In the genomic region with DNA sequence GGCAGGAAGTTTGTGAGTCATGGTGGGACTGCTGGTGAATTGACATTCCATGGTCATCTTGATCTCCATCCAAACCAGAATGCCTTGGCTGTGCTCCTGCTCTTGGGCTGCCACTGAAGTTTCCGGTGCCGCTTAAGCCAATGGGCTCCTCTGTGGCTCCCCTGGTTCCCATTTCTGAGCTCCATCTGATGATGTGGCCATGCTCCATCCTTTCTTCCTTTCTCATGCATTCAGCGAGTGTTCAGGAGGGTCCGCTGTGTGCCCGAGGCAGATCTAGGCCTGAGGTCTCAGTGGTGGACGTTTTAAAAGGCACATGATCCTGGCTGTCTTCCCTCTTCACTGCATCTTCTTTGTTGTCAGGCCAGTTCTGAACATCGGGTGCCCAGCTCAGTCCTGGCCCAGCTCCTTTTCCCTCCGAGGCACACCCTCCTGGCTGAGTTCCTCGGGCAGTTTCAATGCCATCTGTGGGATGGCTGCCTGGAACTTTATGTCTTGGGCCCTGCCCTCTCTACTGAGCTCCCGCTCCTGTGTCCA, we compare ENCODE assay signal across 8 mouse cellular contexts. TPM values are rescaled to one million over a fixed set of nuclear protein-coding genes. Genes with fewer than 3 reads are reported as not detected.
A peak's percentile ranks its signal among the peaks of the same experiment; 100 is the strongest.
DNase-seq lines count a peak whose midpoint lies in the region; ATAC-seq and TF ChIP-seq lines count a peak whose summit lies in the region.

No protein-coding gene starts in this region.

- no peak for TF ChIP-seq CTCF in cerebellum, adult 2 months (IDR thresholded peaks at IDR 0.05; ENCODE audit: borderline replicate concordance, insufficient read depth, low read depth, low read length)
- TF ChIP-seq CTCF in lung, adult 2 months (IDR thresholded peaks at IDR 0.05; ENCODE audit: insufficient read depth, low read length) = no peak

- H3K4me2 ChIP-seq in midbrain, embryonic 16.5 days (ENCODE audit: low read length) = no peak overlapping the region
- no peak overlapping the region for H3K4me2 ChIP-seq in midbrain, embryonic 14.5 days (ENCODE audit: low read length)

- TF ChIP-seq POLR2A in cerebellum, adult 2 months (IDR thresholded peaks at IDR 0.05; ENCODE audit: borderline replicate concordance, insufficient read depth, low read length) = no peak
- TF ChIP-seq POLR2A in lung, adult 2 months (IDR thresholded peaks at IDR 0.05; ENCODE audit: borderline replicate concordance, extremely low read depth, low read depth, low read length) = no peak

- H3K4me1 ChIP-seq in midbrain, embryonic 16.5 days (ENCODE audit: control insufficient read depth, insufficient read depth, low read length) = no peaks in the 10 kb centered on the region
- no peaks in the 10 kb centered on the region for H3K4me1 ChIP-seq in midbrain, embryonic 14.5 days (ENCODE audit: control insufficient read depth, insufficient read depth, low read length)
- H3K4me1 ChIP-seq in cerebellum, adult 2 months (ENCODE audit: control insufficient read depth, insufficient read depth, low read length) = 0 out of 2 replicates have a peak, but pooled peaks cover 2% of the 10 kb centered on the region
- H3K4me1 ChIP-seq in lung, adult 2 months (ENCODE audit: control insufficient read depth, insufficient read depth, low read length) = peaks cover 24% of the 10 kb centered on the region

- ATAC-seq in midbrain, embryonic 16.5 days = peak; percentile 73
- ATAC-seq in midbrain, embryonic 14.5 days (ENCODE audit: low FRiP score, low TSS enrichment) = no peak

- WGBS in midbrain, embryonic 16.5 days = 80% methylated on average over 10 of the region's 10 CpGs
- 83% methylated on average over 10 of the region's 10 CpGs for WGBS in midbrain, embryonic 14.5 days
- 4% methylated on average over 10 of the region's 10 CpGs for WGBS in cerebellum, adult 2 months
- WGBS in lung, adult 2 months = 45% methylated on average over 10 of the region's 10 CpGs

- no peak for DNase-seq in midbrain, embryonic 14.5 days
- peak; percentile 56 to 66 for DNase-seq in cerebellum, adult 2 months
- DNase-seq in gastrocnemius, postnatal 36 days = peak; percentile 60 to 69
- DNase-seq in lung, adult 2 months = peak; percentile 28
- no peak for DNase-seq in c-Kit-positive CD71-positive TER-119-positive erythroid progenitor cells, embryonic 14.5 days (ENCODE audit: low spot score)
- no peak for DNase-seq in urinary bladder, postnatal 10 days (ENCODE audit: low spot score)
- DNase-seq in B cell, adult 2 months = no peak

- no peaks in the 10 kb centered on the region for H3K9me3 ChIP-seq in midbrain, embryonic 16.5 days (replicated peaks; ENCODE audit: control insufficient read depth, low read length, poor library complexity, severe bottlenecking)
- H3K9me3 ChIP-seq in midbrain, embryonic 14.5 days (ENCODE audit: control insufficient read depth, low read length) = no peaks in the 10 kb centered on the region

- no peak overlapping the region for H3K9ac ChIP-seq in midbrain, embryonic 16.5 days (ENCODE audit: low read depth, low read length)
- no peak overlapping the region for H3K9ac ChIP-seq in midbrain, embryonic 14.5 days (replicated peaks; ENCODE audit: low read length)

- no peaks in the 10 kb centered on the region for H3K27me3 ChIP-seq in midbrain, embryonic 16.5 days (ENCODE audit: control insufficient read depth, insufficient read depth, low read depth, low read length)
- H3K27me3 ChIP-seq in midbrain, embryonic 14.5 days (ENCODE audit: control insufficient read depth, insufficient read depth, low read length) = no peaks in the 10 kb centered on the region
- H3K27me3 ChIP-seq in cerebellum, adult 2 months (ENCODE audit: control insufficient read depth, insufficient read depth, low read length) = no peaks in the 10 kb centered on the region

- H3K27ac ChIP-seq in midbrain, embryonic 16.5 days (ENCODE audit: low read length) = no peak overlapping the region
- H3K27ac ChIP-seq in midbrain, embryonic 14.5 days (replicated peaks; ENCODE audit: low read depth, low read length) = no peak overlapping the region
- no peak overlapping the region; the same call in 1 of the 2 replicates for H3K27ac ChIP-seq in cerebellum, adult 2 months (ENCODE audit: insufficient read depth, low read length)

- intact Hi-C loops in gastrocnemius, postnatal 36 days (cut with DNase I) = no loop called here

- H3K36me3 ChIP-seq in midbrain, embryonic 16.5 days (ENCODE audit: control insufficient read depth, insufficient read depth, low read length) = no peaks in the 10 kb centered on the region
- no peaks in the 10 kb centered on the region for H3K36me3 ChIP-seq in midbrain, embryonic 14.5 days (ENCODE audit: control insufficient read depth, insufficient read depth, low read length)

- no peak overlapping the region for H3K4me3 ChIP-seq in midbrain, embryonic 16.5 days (ENCODE audit: low read depth, low read length)
- H3K4me3 ChIP-seq in midbrain, embryonic 14.5 days (replicated peaks; ENCODE audit: low read depth, low read length) = no peak overlapping the region
- H3K4me3 ChIP-seq in cerebellum, adult 2 months (replicated peaks; ENCODE audit: insufficient read depth, low read depth, low read length) = no peak overlapping the region
- no peak overlapping the region for H3K4me3 ChIP-seq in lung, adult 2 months (replicated peaks; ENCODE audit: extremely low read depth, low read depth, low read length)

RNA-seq across cellular contexts. Expression of a gene that starts 40.0 kb away (rescaled TPM):
- polyA plus RNA-seq in midbrain, embryonic 16.5 days (2015; fragmentation: Nextera tagmentation; extraction: Ambion mirVana) = 1.5 and 1.9 TPM in 2 replicates
- 0.54 and 1.4 TPM in 2 replicates for polyA plus RNA-seq in midbrain, embryonic 14.5 days (2014; fragmentation: Nextera tagmentation; extraction: Ambion mirVana)
- polyA plus RNA-seq in cerebellum, adult 2 months (2012; rRNA removed) = 6.1 and 8.7 TPM in 2 replicates
- 1 to 10 TPM; 1.7 to 2.0 TPM for total RNA-seq in gastrocnemius, postnatal 36 days (2021)
- 9.9 and 12.6 TPM in 2 replicates for polyA plus RNA-seq in lung, adult 2 months (2012; rRNA removed)

RNA-seq across cellular contexts. Expression of a gene that starts 51.6 kb away (rescaled TPM):
- polyA plus RNA-seq in midbrain, embryonic 16.5 days (2015; fragmentation: Nextera tagmentation; extraction: Ambion mirVana) = 44.1 and 47.8 TPM in 2 replicates
- polyA plus RNA-seq in midbrain, embryonic 14.5 days (2014; fragmentation: Nextera tagmentation; extraction: Ambion mirVana) = 51.8 and 61.5 TPM in 2 replicates
- 49.7 and 53.3 TPM in 2 replicates for polyA plus RNA-seq in cerebellum, adult 2 months (2012; rRNA removed)
- 10 to 100 TPM; 31.5 to 34.2 TPM for total RNA-seq in gastrocnemius, postnatal 36 days (2021)
- 46.5 and 48.1 TPM in 2 replicates for polyA plus RNA-seq in lung, adult 2 months (2012; rRNA removed)

Comparison
In these comparisons a context has a peak if more than half of its experiments do, and no peak if none do; other contexts are left out.
1. DNase-seq: peak in cerebellum, adult 2 months (2 of 2), gastrocnemius, postnatal 36 days (2 of 2) and lung, adult 2 months (single experiment); none in midbrain, embryonic 14.5 days (single experiment), c-Kit-positive CD71-positive TER-119-positive erythroid progenitor cells, embryonic 14.5 days (single experiment), urinary bladder, postnatal 10 days (single experiment) and B cell, adult 2 months (0 of 2).